8 mouse cellular contexts compared by ENCODE assay signal in genomic region chr19:10277331-10277730, GRCm38 (mm10). TPM values are rescaled to one million over a fixed set of nuclear protein-coding genes. Genes with fewer than 3 reads are reported as not detected.
DNase-seq lines count a peak whose midpoint lies in the region; ATAC-seq lines count a peak whose summit lies in the region.

No protein-coding gene starts in this region.

- DNase-seq in heart, postnatal 14 days = no peak
- peak; percentile 66 for DNase-seq in ZHBTc4 (ENCODE audit: low read depth, low spot score)
- DNase-seq in forebrain, embryonic 14.5 days (ENCODE audit: low spot score) = peak; percentile 86
- DNase-seq in kidney, postnatal 36 days = peak; percentile 49 to 68
- peak; percentile 69 for DNase-seq in neural tube, embryonic 11.5 days (ENCODE audit: low spot score)
- no peak for DNase-seq in right cerebral cortex, postnatal 4 days

- ATAC-seq in heart, embryonic 12.5 days (ENCODE audit: insufficient number of reproducible peaks, low FRiP score) = no peak
- ATAC-seq in forebrain, embryonic 14.5 days = peak; percentile 58
- peak; percentile 56 for ATAC-seq in neural tube, embryonic 11.5 days (ENCODE audit: insufficient read depth, low FRiP score, low TSS enrichment)
- no peak; the same call in 1 of the 2 replicates for ATAC-seq in megakaryocyte progenitor cell, adult 5-6 weeks (replicated peaks; ENCODE audit: poor library complexity)

- no peaks in the 10 kb centered on the region for H3K9me3 ChIP-seq in heart, embryonic 12.5 days (replicated peaks)
- no peaks in the 10 kb centered on the region for H3K9me3 ChIP-seq in forebrain, embryonic 14.5 days (replicated peaks; ENCODE audit: control insufficient read depth, low read length)
- no peaks in the 10 kb centered on the region for H3K9me3 ChIP-seq in neural tube, embryonic 11.5 days (ENCODE audit: control insufficient read depth, low read length)

- peaks cover 77% of the 10 kb centered on the region for H3K4me1 ChIP-seq in heart, embryonic 12.5 days (replicated peaks)
- H3K4me1 ChIP-seq in forebrain, embryonic 14.5 days (ENCODE audit: control insufficient read depth, insufficient read depth, low read length) = peaks cover 29% of the 10 kb centered on the region
- peaks cover 35% of the 10 kb centered on the region for H3K4me1 ChIP-seq in neural tube, embryonic 11.5 days (ENCODE audit: control insufficient read depth, insufficient read depth, low read length)

- peak overlapping the region; percentile 17 for H3K9ac ChIP-seq in heart, embryonic 12.5 days
- H3K9ac ChIP-seq in forebrain, embryonic 14.5 days (ENCODE audit: low read length) = no peak overlapping the region
- no peak overlapping the region for H3K9ac ChIP-seq in neural tube, embryonic 11.5 days (ENCODE audit: low read length)

- peak overlapping the region; percentile 39 for H3K4me2 ChIP-seq in heart, embryonic 12.5 days
- H3K4me2 ChIP-seq in forebrain, embryonic 14.5 days (ENCODE audit: low read length) = peak overlapping the region; percentile 6; the same call in 1 of the 2 replicates
- peak overlapping the region; percentile 9; the same call in 1 of the 2 replicates for H3K4me2 ChIP-seq in neural tube, embryonic 11.5 days (ENCODE audit: low read depth)

- H3K4me3 ChIP-seq in heart, embryonic 12.5 days = no peak overlapping the region
- no peak overlapping the region for H3K4me3 ChIP-seq in forebrain, embryonic 14.5 days (ENCODE audit: low read depth, low read length)
- H3K4me3 ChIP-seq in neural tube, embryonic 11.5 days (ENCODE audit: low read depth, low read length) = no peak overlapping the region

- intact Hi-C loops in heart, postnatal 14 days (cut with DNase I) = no loop called here

- 7% methylated on average over 17 of the region's 17 CpGs for WGBS in heart, embryonic 12.5 days
- WGBS in forebrain, embryonic 14.5 days = 3% methylated on average over 17 of the region's 17 CpGs
- WGBS in neural tube, embryonic 11.5 days = 1% methylated on average over 17 of the region's 17 CpGs

- H3K27me3 ChIP-seq in heart, embryonic 12.5 days (replicated peaks) = no peaks in the 10 kb centered on the region
- no peaks in the 10 kb centered on the region for H3K27me3 ChIP-seq in forebrain, embryonic 14.5 days (replicated peaks; ENCODE audit: control insufficient read depth, insufficient read depth, low read length)
- peaks cover 28% of the 10 kb centered on the region for H3K27me3 ChIP-seq in neural tube, embryonic 11.5 days (ENCODE audit: control insufficient read depth, insufficient read depth, low read length)

- H3K27ac ChIP-seq in heart, embryonic 12.5 days (ENCODE audit: poor library complexity, severe bottlenecking) = no peak overlapping the region
- peak overlapping the region; percentile 17; the same call in 1 of the 2 replicates for H3K27ac ChIP-seq in forebrain, embryonic 14.5 days (ENCODE audit: low read depth, low read length)
- peak overlapping the region; percentile 45; the same call in 1 of the 2 replicates for H3K27ac ChIP-seq in neural tube, embryonic 11.5 days (ENCODE audit: low read depth, low read length)

- H3K36me3 ChIP-seq in heart, embryonic 12.5 days = no peaks in the 10 kb centered on the region
- no peaks in the 10 kb centered on the region for H3K36me3 ChIP-seq in forebrain, embryonic 14.5 days (ENCODE audit: control insufficient read depth, insufficient read depth, low read length)
- no peaks in the 10 kb centered on the region for H3K36me3 ChIP-seq in neural tube, embryonic 11.5 days (ENCODE audit: control insufficient read depth, insufficient read depth, low read length)

RNA-seq across cellular contexts. Expression of gene Dagla, which starts 27.3 kb away (rescaled TPM):
- 1.3 and 1.5 TPM in 2 replicates for polyA plus RNA-seq in heart, embryonic 12.5 days (2016; fragmentation: Nextera tagmentation; extraction: Ambion mirVana)
- 1 to 10 TPM; 3.0 to 3.5 TPM for total RNA-seq in heart, postnatal 14 days (2021)
- polyA plus RNA-seq in forebrain, embryonic 14.5 days (2014; fragmentation: Nextera tagmentation; extraction: Ambion mirVana) = 3.6 and 5.8 TPM in 2 replicates
- polyA plus RNA-seq in neural tube, embryonic 11.5 days (2014; fragmentation: Nextera tagmentation; extraction: Ambion mirVana) = 3.2 and 3.4 TPM in 2 replicates
- total RNA-seq in megakaryocyte progenitor cell, adult 5-6 weeks (2015) = 0.02 TPM in 1 of 2 replicates, not detected in the other
- total RNA-seq in megakaryocyte progenitor cell, adult 5-6 weeks (2017) = 0.17 and 1.4 TPM in 2 replicates

RNA-seq across cellular contexts. Expression of gene Myrf, which starts 36.8 kb away (rescaled TPM):
- polyA plus RNA-seq in heart, embryonic 12.5 days (2016; fragmentation: Nextera tagmentation; extraction: Ambion mirVana) = 16.2 and 16.5 TPM in 2 replicates
- 1 to 10 TPM; 7.6 to 7.7 TPM for total RNA-seq in heart, postnatal 14 days (2021)
- polyA plus RNA-seq in forebrain, embryonic 14.5 days (2014; fragmentation: Nextera tagmentation; extraction: Ambion mirVana) = 0.20 and 0.40 TPM in 2 replicates
- polyA plus RNA-seq in neural tube, embryonic 11.5 days (2014; fragmentation: Nextera tagmentation; extraction: Ambion mirVana) = 1.8 and 2.5 TPM in 2 replicates
- not detected in 2 replicates for total RNA-seq in megakaryocyte progenitor cell, adult 5-6 weeks (2015)
- not detected in 2 replicates for total RNA-seq in megakaryocyte progenitor cell, adult 5-6 weeks (2017)

Comparison
In these comparisons a context has a peak if more than half of its experiments do, and no peak if none do; other contexts are left out.
1. ATAC-seq: peak in forebrain, embryonic 14.5 days (single experiment) and neural tube, embryonic 11.5 days (single experiment); none in heart, embryonic 12.5 days (single experiment) and megakaryocyte progenitor cell, adult 5-6 weeks (single experiment).
2. DNase-seq: peak in ZHBTc4 (single experiment), forebrain, embryonic 14.5 days (single experiment), kidney, postnatal 36 days (2 of 2) and neural tube, embryonic 11.5 days (single experiment); none in heart, postnatal 14 days (0 of 2) and right cerebral cortex, postnatal 4 days (single experiment).
3. Peak in every context shown above with its lines, with median percentiles within 50 percentile points of each other: H3K4me2 ChIP-seq.